In the genomic region with DNA sequence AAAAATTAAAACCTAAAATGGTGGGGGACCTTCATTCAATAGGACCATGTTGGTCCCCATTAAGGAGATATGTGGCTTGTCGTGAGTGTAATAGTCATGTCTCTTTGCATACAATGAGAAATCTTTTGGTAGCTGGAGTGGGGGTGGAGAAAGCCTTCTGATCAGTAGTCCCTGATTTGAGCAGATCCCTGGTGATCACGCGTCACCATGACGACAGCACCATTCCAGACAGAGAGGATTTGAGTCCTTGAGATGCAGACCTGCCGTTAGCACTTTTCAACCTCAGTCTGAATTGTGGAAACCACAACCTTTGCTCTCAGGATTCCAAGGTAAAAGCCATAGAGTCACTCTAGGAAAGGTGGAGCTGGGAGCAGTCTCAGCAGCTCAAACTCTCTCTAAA, we compare ENCODE assay signal across 15 mouse cellular contexts. TPM values are rescaled to one million over a fixed set of nuclear protein-coding genes. Genes with fewer than 3 reads are reported as not detected.
DNase-seq lines count a peak whose midpoint lies in the region; ATAC-seq and TF ChIP-seq lines count a peak whose summit lies in the region.
"Had no signal": no experiment of that assay in that cellular context is flagged by ENCODE, and none has a peak within 500 bp of the region (broad histone marks: within the 10 kb centered on the region; RNA-seq: fewer than 3 reads in every experiment).

No protein-coding gene starts in this region.

- intact Hi-C loops in left cerebral cortex, postnatal 25 days (cut with DNase I) = no loop called here
- intact Hi-C loops in left cerebral cortex, postnatal 36 days (cut with DNase I) = no loop called here

- no peak overlapping the region for H3K4me3 ChIP-seq in stomach, postnatal 0 days (ENCODE audit: low read depth, low read length)
- H3K4me3 ChIP-seq: hindbrain, embryonic 10.5 days; limb, embryonic 10.5 days; liver, embryonic 12.5 days; lung, embryonic 15.5 days had no signal

- no peaks in the 10 kb centered on the region for H3K4me1 ChIP-seq in stomach, postnatal 0 days (replicated peaks; ENCODE audit: control insufficient read depth, insufficient read depth)
- H3K4me1 ChIP-seq: hindbrain, embryonic 10.5 days; limb, embryonic 10.5 days; liver, embryonic 12.5 days; lung, embryonic 15.5 days had no signal

- no peaks in the 10 kb centered on the region for H3K36me3 ChIP-seq in stomach, postnatal 0 days (ENCODE audit: control insufficient read depth, insufficient read depth, low read length)
- H3K36me3 ChIP-seq: hindbrain, embryonic 10.5 days; limb, embryonic 10.5 days; liver, embryonic 12.5 days; lung, embryonic 15.5 days had no signal

- no peak for TF ChIP-seq EP300 in stomach, postnatal 0 days (optimal IDR thresholded peaks at IDR 0.05)

- no peaks in the 10 kb centered on the region for H3K9me3 ChIP-seq in stomach, postnatal 0 days (ENCODE audit: control insufficient read depth, low read length)
- H3K9me3 ChIP-seq: hindbrain, embryonic 10.5 days; limb, embryonic 10.5 days; liver, embryonic 12.5 days; lung, embryonic 15.5 days had no signal

- H3K9ac ChIP-seq in stomach, postnatal 0 days (ENCODE audit: low read length) = no peak overlapping the region
- H3K9ac ChIP-seq: liver, embryonic 12.5 days; lung, embryonic 15.5 days had no signal

- DNase-seq in frontal cortex, postnatal 10 days (ENCODE audit: low spot score in 2 of 2) = no peak
- peak; percentile 43 to 68 for DNase-seq in left cerebral cortex, postnatal 25 days (ENCODE audit: low spot score in 2 of 2)
- no peak for DNase-seq in left cerebral cortex, postnatal 36 days (ENCODE audit: low spot score in 2 of 2)
- peak; percentile 83 for DNase-seq in brain, adult 2 months (ENCODE audit: low read depth, low spot score)
- DNase-seq in layer of hippocampus, postnatal 14 days (ENCODE audit: low spot score in 2 of 2) = peak; percentile 40 to 55
- DNase-seq in stomach, postnatal 0 days (ENCODE audit: low spot score) = no peak
- no peak for DNase-seq in cerebellum, postnatal 10 days
- DNase-seq: cerebellum, adult 11 months; kidney, postnatal 14 days had no signal

- peak; percentile 32; the same call in 1 of the 2 replicates for ATAC-seq in frontal cortex, adult (ENCODE audit: low TSS enrichment)
- ATAC-seq in stomach, postnatal 0 days (ENCODE audit: low FRiP score, low TSS enrichment) = no peak
- ATAC-seq: intestine, embryonic 16.5 days; liver, embryonic 12.5 days had no signal

- no peak overlapping the region for H3K27ac ChIP-seq in stomach, postnatal 0 days (replicated peaks)
- H3K27ac ChIP-seq: hindbrain, embryonic 10.5 days; limb, embryonic 10.5 days; liver, embryonic 12.5 days; lung, embryonic 15.5 days had no signal

- WGBS in stomach, postnatal 0 days = 80% methylated on average over 5 of the region's 5 CpGs

- no peak for TF ChIP-seq CTCF in stomach, postnatal 0 days (IDR thresholded peaks at IDR 0.05; ENCODE audit: low read depth)

- no peaks in the 10 kb centered on the region for H3K27me3 ChIP-seq in stomach, postnatal 0 days (ENCODE audit: control insufficient read depth, insufficient read depth, low read length)
- H3K27me3 ChIP-seq: liver, embryonic 12.5 days; lung, embryonic 15.5 days had no signal

- no peak overlapping the region for H3K4me2 ChIP-seq in stomach, postnatal 0 days (replicated peaks; ENCODE audit: low read depth)
- H3K4me2 ChIP-seq: liver, embryonic 12.5 days; lung, embryonic 15.5 days had no signal

RNA-seq across cellular contexts. Expression of gene Prkag2, which starts 18.7 kb away (rescaled TPM):
- 100 to 1,000 TPM; 102 to 108 TPM for total RNA-seq in left cerebral cortex, postnatal 25 days (2021)
- total RNA-seq in left cerebral cortex, postnatal 36 days (2021) = 100 to 1,000 TPM in 1 of 2 experiments, 10 to 100 TPM in 1; 90.6 to 123 TPM
- 100 to 1,000 TPM; 151 to 155 TPM for total RNA-seq in layer of hippocampus, postnatal 14 days (2021)
- polyA plus RNA-seq in stomach, postnatal 0 days (2015; fragmentation: Nextera tagmentation; extraction: Ambion mirVana) = 33.4 and 33.9 TPM in 2 replicates

Comparison
In these comparisons a context has a peak if more than half of its experiments do, and no peak if none do; other contexts are left out.
1. DNase-seq: peak in left cerebral cortex, postnatal 25 days (2 of 2), brain, adult 2 months (single experiment) and layer of hippocampus, postnatal 14 days (2 of 2); none in frontal cortex, postnatal 10 days (0 of 2), left cerebral cortex, postnatal 36 days (0 of 2), stomach, postnatal 0 days (single experiment) and cerebellum, postnatal 10 days (0 of 2).